Mouse (Mus musculus) neural tube, embryonic 12.5 days (tissue): ENCODE data around the gene Zfp553. TPM values are rescaled to one million over a fixed set of nuclear protein-coding genes. Genes with fewer than 3 reads are reported as not detected.

Source experiments
- ATAC-seq: fragments of 200-750 bp; cut with Nextera tagmentation; 2 replicates; pipeline ENCODE4 v1.8.0; 2017; ENCODE audit warnings: low read depth, mild to moderate bottlenecking, moderate TSS enrichment, moderate library complexity; ENCODE audit not compliant: low FRiP score
- H3K27ac ChIP-seq: fragments of 300-500 bp; sonication (generic); 2 replicates; pipeline ENCODE4 v1.5.1; 2016
- H3K27me3 ChIP-seq: fragments of 300-500 bp; sonication (generic); replicated peaks from 2 replicates; pipeline ENCODE4 v1.6.1; 2016; ENCODE audit warnings: mild to moderate bottlenecking
- H3K36me3 ChIP-seq: fragments of 300-500 bp; sonication (generic); 2 replicates; pipeline ENCODE4 v1.6.1; 2016; ENCODE audit warnings: mild to moderate bottlenecking
- H3K4me1 ChIP-seq: fragments of 300-500 bp; sonication (generic); 2 replicates; pipeline ENCODE4 v1.6.1; 2016
- H3K4me2 ChIP-seq: fragments of 300-500 bp; sonication (generic); replicated peaks from 2 replicates; pipeline ENCODE4 v1.6.1; 2016; ENCODE audit warnings: mild to moderate bottlenecking
- H3K4me3 ChIP-seq: fragments of 300-500 bp; sonication (generic); 2 replicates; pipeline ENCODE4 v1.5.1; 2016
- H3K9ac ChIP-seq: fragments of 300-500 bp; sonication (generic); 2 replicates; pipeline ENCODE4 v1.6.1; 2016; ENCODE audit warnings: mild to moderate bottlenecking
- H3K9me3 ChIP-seq: fragments of 300-500 bp; sonication (generic); 2 replicates; pipeline ENCODE4 v1.6.1; 2016; ENCODE audit warnings: mild to moderate bottlenecking
- WGBS: fragments of 180-500 bp; shearing (Covaris S2); methylation state at CpG from one replicate; pipeline ENCODE4 v1.1.7; 2016; 5-methylcytosine and 5-hydroxymethylcytosine counted together
- polyA plus RNA-seq: library from polyadenylated mRNA; unstranded; fragments of >200 nt; fragmentation: Nextera tagmentation; extraction: Ambion mirVana; gene quantifications from 2 replicates; pipeline ENCODE4 v1.2.1, GENCODE M21; 2016

Gene Zfp553
- polyA plus RNA-seq, 1 experiment from 2014 or later = 68.9 TPM

DNA sequence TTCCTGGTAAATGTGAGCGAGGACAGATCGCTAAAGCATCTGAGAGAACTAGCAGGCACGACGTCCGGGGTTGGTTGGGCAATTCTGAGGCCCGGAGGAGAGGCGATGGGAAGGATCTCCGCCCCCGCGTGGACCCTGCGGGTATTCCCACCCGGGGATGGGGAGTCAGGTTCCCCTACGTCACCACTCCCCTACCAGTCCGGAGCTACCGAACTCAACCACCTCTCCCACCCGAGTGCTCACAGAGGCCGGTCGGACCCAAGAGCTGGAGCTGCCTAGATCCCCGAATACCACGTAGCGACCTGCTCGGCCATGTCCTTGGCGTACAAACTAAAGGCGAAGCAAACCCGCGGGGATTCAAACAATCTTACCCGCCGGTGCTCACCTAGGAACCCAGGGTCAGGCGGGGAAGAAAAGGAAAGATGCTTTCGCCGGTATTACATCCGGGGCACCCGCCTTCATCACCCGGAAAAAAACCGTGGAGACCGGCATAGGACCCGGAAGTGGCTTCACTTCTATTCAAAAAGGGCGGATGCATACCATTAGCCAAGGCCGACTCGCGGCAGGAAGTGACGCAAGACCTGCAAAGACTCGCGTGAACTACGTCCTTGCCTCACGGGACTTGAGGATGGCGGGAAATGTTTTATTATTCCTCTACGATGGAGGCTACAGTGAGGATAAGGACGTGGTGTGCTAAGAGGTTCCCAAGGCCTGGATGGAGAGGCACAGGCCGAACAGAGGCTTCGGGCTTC is 37.1 kb upstream of the Zfp553 start, which contains the start of gene Cd2bp2:
TSS of gene Cd2bp2 (minus strand) at position 507 of the 752 bp plus-strand sequence.
- peaks cover 23% of the 10 kb centered on the region for H3K4me1 ChIP-seq
- peak; percentile 96 for ATAC-seq
- H3K9ac ChIP-seq = peak within 1 kb of the TSS; percentile 74
- H3K27me3 ChIP-seq = no peaks in the 10 kb centered on the region
- peak within 1 kb of the TSS; percentile 88 for H3K4me2 ChIP-seq
- peak within 1 kb of the TSS; percentile 77 for H3K4me3 ChIP-seq
- H3K36me3 ChIP-seq = peaks cover 72% of the 10 kb centered on the region
- no peaks in the 10 kb centered on the region for H3K9me3 ChIP-seq
- H3K27ac ChIP-seq = peak within 1 kb of the TSS; percentile 82; the same call in 1 of the 2 replicates
- WGBS = under 1% methylated on average over 51 of the region's 51 CpGs

DNA sequence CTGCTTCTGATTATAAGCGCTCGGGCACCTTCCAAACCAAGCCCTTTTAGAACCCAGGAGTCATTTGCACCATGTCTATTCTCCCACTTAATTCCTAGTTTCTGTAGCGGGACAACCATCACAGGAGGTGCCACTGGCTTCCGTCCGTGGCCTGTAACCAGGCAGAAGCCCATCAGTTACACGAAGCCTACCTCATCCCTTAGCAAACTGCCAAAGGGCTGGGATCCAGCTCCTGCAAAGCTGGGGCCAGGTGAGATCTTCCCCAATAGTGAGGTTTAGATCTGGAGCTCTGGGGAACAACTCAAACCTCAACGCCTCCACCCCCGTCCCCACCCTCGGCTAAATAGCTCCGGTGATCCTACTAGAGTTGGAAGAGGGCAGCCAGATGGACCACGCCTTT is 36.4 kb upstream of the Zfp553 start:
- peak overlapping the region; percentile 43 for H3K4me3 ChIP-seq
- peak overlapping the region; percentile 65 for H3K9ac ChIP-seq
- H3K36me3 ChIP-seq = peaks cover 75% of the 10 kb centered on the region
- H3K4me1 ChIP-seq = peaks cover 23% of the 10 kb centered on the region
- H3K27ac ChIP-seq = no peak overlapping the region
- ATAC-seq = no peak
- no peaks in the 10 kb centered on the region for H3K27me3 ChIP-seq
- 59% methylated on average over 11 of the region's 11 CpGs for WGBS
- peak overlapping the region; percentile 73 for H3K4me2 ChIP-seq
- no peaks in the 10 kb centered on the region for H3K9me3 ChIP-seq

DNA sequence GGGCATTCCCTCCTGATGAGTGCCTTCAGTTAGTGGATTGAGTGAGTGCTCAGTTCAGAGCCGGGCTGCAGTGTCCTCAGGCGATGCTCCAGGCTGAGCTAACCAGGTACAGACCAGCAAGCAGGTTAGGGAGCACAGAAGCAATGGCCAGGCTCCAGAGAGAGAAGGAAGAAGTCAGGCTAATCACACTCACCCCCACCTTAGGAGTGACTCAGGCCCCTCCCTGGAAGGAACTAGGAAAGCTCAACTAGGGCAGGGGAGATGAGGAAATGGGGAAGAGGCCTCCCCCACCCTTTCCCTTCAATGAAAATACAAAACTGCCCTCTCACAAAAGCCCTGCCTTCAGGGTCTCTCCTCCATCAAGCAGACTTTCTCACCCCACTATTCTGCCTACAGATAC is 26.3 kb upstream of the Zfp553 start:
- H3K27ac ChIP-seq = no peak overlapping the region
- peak overlapping the region; percentile 100 for H3K4me2 ChIP-seq
- no peaks in the 10 kb centered on the region for H3K27me3 ChIP-seq
- WGBS = 77% methylated on average over 2 of the region's 2 CpGs
- no peak for ATAC-seq
- H3K9ac ChIP-seq = peak overlapping the region; percentile 95
- no peaks in the 10 kb centered on the region for H3K9me3 ChIP-seq
- H3K4me3 ChIP-seq = peak overlapping the region; percentile 96
- H3K36me3 ChIP-seq = peaks cover 22% of the 10 kb centered on the region
- H3K4me1 ChIP-seq = peaks cover 26% of the 10 kb centered on the region

DNA sequence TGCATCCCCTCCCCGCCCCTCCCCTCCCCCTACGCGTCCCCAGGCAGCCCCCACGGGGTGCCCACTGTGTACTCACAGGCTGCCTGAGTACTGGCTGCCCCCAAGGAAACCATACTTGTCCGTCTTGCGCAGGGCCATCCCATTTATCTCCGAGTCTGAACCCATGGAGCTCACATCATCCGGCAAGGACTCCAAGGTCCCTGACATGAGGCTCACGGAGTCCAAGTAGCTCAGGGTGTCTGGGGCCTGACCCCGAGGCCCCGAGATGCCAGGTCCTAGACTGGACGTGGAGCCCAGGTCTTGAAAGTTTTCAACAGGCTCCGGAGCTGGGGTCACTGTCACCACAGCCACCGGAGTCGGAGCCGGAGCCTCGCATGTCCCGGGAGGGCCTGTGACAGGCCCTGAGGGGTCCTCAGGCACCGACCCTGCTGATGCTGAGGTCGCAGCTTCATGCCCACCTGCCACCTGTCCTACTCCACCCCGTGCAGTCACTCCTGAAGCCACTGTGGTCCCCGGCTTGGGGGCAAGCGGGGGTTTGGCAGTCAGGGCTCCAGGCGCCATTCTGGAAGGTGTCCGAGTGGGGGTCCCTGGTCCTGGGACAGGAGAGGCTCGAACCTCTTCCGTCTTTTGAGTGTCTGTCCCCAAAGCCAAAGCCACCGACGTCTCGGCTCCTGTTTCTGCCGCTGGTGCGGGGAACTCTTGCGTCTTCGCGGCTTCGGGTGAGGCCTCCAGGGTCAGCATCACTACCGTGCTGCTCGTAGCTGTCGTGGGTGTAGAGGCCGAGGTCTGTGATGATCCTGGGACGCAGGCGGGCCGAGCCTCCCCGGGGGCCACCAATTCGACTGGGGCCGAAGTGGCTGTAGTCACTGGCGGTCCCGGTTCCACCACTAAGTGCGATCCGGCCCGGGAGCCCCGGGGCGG is 25.2 kb upstream of the Zfp553 start:
- WGBS = under 1% methylated on average over 52 of the region's 53 CpGs

DNA sequence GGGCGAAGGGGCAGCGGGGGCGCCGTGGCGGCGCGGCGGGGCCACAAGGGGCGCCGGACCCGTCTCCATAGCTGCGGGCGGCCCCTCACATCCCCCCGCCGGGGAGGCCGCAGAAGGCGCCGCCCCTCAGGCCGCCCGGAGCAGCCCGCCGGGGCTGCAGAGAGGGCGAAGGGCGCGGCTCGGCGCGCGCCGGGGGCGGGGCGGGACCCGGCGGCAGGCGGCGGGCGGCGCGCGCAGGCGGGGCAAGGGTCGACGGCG is 24.6 kb upstream of the Zfp553 start, which contains the start of gene Tbc1d10b:
TSS of gene Tbc1d10b (minus strand) at position 174 of the 258 bp plus-strand sequence.
- peak within 1 kb of the TSS; percentile 96 for H3K4me3 ChIP-seq
- H3K27me3 ChIP-seq = 0 out of 2 replicates have a peak, but pooled peaks cover 2% of the 10 kb centered on the region
- no peaks in the 10 kb centered on the region for H3K9me3 ChIP-seq
- 1% methylated on average over 43 of the region's 44 CpGs for WGBS
- H3K4me1 ChIP-seq = peaks cover 26% of the 10 kb centered on the region
- peaks cover 9% of the 10 kb centered on the region for H3K36me3 ChIP-seq
- peak within 1 kb of the TSS; percentile 95 for H3K9ac ChIP-seq
- ATAC-seq = no peak
- H3K27ac ChIP-seq = peak within 1 kb of the TSS; percentile 57
- H3K4me2 ChIP-seq = peak within 1 kb of the TSS; percentile 100

More for the DNA sequence above, 25.2 kb upstream of the Zfp553 start:
- Histone ChIP-seq H3K36me3 (peaks cover 14% of the 10 kb centered on the region), H3K4me1 (peaks cover 26% of the 10 kb centered on the region), H3K4me3 (peak overlapping the region; percentile 96), H3K27ac (peak overlapping the region; percentile 57), H3K27me3 (0 out of 2 replicates have a peak, but pooled peaks cover under 1% of the 10 kb centered on the region), H3K9ac (peak overlapping the region; percentile 95), H3K9me3 (no peaks in the 10 kb centered on the region), H3K4me2 (peak overlapping the region; percentile 100)
- peak; percentile 32 for ATAC-seq

DNA sequence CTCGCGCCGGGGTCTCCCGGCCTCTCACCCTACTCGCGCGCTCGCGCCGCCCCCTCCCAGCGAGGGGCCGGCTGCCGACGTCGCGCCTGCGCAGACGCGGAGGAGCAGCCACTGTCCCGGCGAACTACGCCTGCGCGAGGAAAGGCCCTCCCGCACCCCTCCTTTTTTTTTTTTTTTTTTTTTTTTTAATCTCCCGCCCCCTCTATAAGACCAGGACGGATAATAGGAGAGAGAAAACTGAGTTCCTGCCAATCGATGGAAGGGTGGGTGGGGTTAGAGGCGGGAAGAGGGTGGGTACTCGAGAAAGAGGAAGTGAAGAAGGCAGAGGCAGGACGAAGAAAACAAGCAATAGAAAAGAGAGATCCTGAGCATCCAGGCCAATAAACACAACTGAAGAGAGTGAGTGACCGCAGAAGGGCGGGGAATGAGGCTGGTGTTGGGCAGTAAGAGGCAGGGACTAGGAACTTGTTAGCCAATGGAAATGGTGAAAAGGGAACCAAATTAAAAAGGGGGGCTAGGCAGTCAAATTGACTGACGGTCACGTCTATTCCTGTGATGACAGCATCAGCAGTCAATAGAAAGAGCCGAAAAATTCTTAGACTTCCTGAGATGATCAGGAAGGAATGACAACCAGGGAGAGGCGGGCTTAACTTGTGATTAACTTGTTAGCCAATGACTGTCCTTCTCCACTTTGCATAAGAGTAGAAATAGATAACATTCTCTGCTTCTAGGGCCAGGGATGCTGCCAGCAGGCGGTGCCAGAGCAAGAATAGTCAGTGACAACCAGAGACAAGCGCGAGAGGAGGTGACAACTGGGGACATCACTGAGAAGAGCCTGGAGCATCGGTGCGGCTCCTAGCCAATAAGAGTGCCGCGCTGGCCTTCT is 24.1 kb upstream of the Zfp553 start, which contains the start of gene Mylpf:
TSS of gene Mylpf (plus strand) at position 338 of the 886 bp plus-strand sequence.
- Histone ChIP-seq H3K9me3 (no peaks in the 10 kb centered on the region), H3K4me1 (peaks cover 26% of the 10 kb centered on the region), H3K27ac (peak within 1 kb of the TSS; percentile 57), H3K4me2 (peak within 1 kb of the TSS; percentile 100), H3K27me3 (0 out of 2 replicates have a peak, but pooled peaks cover 4% of the 10 kb centered on the region), H3K9ac (peak within 1 kb of the TSS; percentile 95), H3K36me3 (peaks cover 3% of the 10 kb centered on the region; the same call in 1 of the 2 replicates), H3K4me3 (peak within 1 kb of the TSS; percentile 96)
- ATAC-seq = peak; percentile 93
- whole genome bisulfite sequencing = 0% methylated on average over 44 of the region's 44 CpGs

DNA sequence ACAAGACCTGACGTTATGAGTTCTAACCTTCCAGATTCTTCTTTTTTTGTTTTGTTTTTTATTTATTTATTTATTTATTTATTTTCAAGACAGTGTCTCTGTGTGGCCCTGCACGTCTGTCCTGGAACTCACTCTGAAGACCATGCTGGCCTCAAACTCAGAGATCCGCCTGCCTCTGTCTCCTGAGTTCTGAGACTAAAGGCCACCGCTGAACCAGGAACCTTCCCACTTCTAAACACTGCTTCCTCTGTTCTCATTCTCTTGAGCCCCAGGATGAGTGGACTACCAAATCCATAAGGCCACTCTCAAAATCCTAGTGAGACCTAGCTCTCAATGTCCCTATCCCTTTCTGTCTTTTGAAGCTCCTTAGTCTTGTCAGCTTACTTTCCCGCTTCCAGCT is 23.0 kb upstream of the Zfp553 start:
- H3K9me3 ChIP-seq = no peaks in the 10 kb centered on the region
- H3K36me3 ChIP-seq = peaks cover 3% of the 10 kb centered on the region; the same call in 1 of the 2 replicates
- no peak overlapping the region for H3K27ac ChIP-seq
- H3K4me1 ChIP-seq = peaks cover 26% of the 10 kb centered on the region
- no peak overlapping the region for H3K4me3 ChIP-seq
- WGBS = 80% methylated on average over 5 of the region's 5 CpGs
- H3K27me3 ChIP-seq = 0 out of 2 replicates have a peak, but pooled peaks cover 13% of the 10 kb centered on the region
- H3K9ac ChIP-seq = no peak overlapping the region
- no peak for ATAC-seq
- H3K4me2 ChIP-seq = peak overlapping the region; percentile 100; the same call in 1 of the 2 replicates

DNA sequence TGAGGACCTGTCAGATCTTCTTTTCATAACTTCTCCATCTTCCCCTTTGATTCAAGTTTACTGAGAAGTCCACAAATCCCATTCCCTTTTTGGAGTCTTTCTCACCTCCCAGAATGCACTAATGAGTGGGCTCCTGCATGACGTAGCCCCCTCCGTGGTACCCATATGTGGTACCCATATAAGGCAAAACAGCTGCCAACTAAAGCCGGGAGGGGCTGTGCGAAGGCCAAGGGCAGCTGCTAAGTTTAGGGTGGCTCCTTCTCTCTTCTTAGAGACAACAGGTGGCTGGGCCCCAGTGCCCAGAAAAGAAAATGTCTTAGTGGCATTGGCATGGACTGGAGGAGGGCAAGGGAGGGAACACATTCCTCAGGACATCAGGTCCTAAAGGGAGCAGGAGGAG is 22.6 kb upstream of the Zfp553 start:
- Histone ChIP-seq H3K4me3 (no peak overlapping the region), H3K36me3 (no peaks in the 10 kb centered on the region), H3K4me2 (no peak overlapping the region), H3K27ac (no peak overlapping the region), H3K9me3 (no peaks in the 10 kb centered on the region), H3K4me1 (peaks cover 22% of the 10 kb centered on the region), H3K9ac (no peak overlapping the region), H3K27me3 (0 out of 2 replicates have a peak, but pooled peaks cover 13% of the 10 kb centered on the region)
- ATAC-seq = no peak
- WGBS = 92% methylated on average over 4 of the region's 4 CpGs

DNA sequence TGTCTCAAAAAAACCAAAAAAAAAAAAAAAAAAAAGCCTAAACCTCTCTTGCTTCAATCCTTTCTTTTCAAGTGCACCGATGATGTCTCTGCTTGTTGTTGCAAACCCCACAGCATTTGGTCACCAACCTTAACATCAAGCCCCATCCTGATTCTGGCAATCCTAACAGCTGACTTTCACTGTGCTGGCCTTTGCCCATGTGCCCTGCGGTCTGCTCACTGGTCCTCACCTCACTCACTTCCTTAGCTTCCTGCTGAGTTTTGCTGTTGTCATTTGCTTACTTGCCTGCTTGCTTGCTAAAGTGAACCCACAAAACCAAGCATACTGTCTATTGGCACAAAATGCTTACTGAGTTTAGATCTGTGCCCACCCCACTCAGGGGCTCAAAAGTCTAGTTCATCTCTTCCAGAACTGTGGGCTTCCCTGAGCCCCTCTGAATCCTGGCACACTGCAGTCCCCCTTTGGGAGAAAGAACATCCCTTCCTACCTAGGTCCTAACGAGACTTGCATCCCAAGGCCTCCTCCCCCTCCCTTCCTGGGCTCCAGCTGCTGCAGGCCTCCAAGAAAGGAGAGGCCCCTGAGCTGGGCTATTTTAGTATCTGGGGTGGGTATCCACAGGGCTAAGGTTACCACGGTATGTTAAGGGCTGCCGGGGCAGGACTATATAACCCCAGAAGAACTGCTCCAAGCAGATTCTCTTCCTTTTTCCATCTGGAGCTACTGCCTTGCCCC is 21.7 kb upstream of the Zfp553 start:
- no peaks in the 10 kb centered on the region for H3K36me3 ChIP-seq
- no peak overlapping the region for H3K27ac ChIP-seq
- no peak overlapping the region for H3K4me3 ChIP-seq
- no peak for ATAC-seq
- H3K9me3 ChIP-seq = no peaks in the 10 kb centered on the region
- no peak overlapping the region for H3K4me2 ChIP-seq
- WGBS = 75% methylated on average over 5 of the region's 5 CpGs
- H3K9ac ChIP-seq = no peak overlapping the region
- 0 out of 2 replicates have a peak, but pooled peaks cover 13% of the 10 kb centered on the region for H3K27me3 ChIP-seq
- H3K4me1 ChIP-seq = peaks cover 18% of the 10 kb centered on the region

DNA sequence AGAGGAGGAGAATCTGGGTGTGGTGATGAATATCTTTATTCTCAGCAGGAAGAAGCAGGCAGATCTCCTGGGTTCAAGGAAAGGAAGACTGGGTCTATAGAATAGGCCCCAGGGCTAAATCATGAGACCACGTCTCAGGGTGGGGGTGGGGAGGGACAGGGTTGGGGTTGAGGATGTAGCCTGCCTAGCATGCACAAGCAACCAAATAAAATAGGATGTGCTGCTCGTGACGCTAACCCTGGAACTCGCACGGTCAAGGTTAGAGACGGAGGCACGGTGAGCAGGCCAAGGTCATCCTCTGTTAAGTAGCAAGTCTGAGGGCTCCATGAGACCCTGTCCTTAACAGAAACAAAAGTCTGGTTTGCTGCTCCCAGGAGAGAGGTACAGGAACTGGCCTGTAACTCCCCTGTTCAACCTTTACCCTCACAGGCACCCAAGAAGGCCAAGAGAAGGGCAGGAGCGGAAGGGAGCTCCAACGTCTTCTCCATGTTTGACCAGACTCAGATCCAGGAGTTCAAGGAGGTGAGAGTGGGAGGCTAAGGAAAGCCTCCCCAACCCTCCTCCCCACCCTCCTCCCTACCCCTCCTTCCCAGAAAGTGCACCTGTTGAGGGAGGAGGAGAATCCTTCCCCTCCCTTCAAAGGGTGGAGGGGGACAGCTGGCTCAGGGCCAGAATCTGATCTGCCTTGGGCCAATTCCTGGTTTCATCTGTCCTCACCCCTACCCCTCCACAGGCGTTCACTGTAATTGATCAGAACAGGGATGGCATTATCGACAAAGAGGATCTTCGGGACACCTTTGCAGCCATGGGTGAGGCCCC is 20.2 kb upstream of the Zfp553 start:
- H3K4me2 ChIP-seq = no peak overlapping the region
- H3K9ac ChIP-seq = no peak overlapping the region
- no peaks in the 10 kb centered on the region for H3K36me3 ChIP-seq
- no peak for ATAC-seq
- peaks cover 6% of the 10 kb centered on the region for H3K4me1 ChIP-seq
- 0 out of 2 replicates have a peak, but pooled peaks cover 13% of the 10 kb centered on the region for H3K27me3 ChIP-seq
- 92% methylated on average over 12 of the region's 12 CpGs for WGBS
- H3K4me3 ChIP-seq = no peak overlapping the region
- H3K9me3 ChIP-seq = no peaks in the 10 kb centered on the region
- no peak overlapping the region for H3K27ac ChIP-seq
